ENCODE assay signal across 9 mouse cellular contexts in genomic region chr6:145823103-145823502, GRCm38 (mm10). TPM values are rescaled to one million over a fixed set of nuclear protein-coding genes. Genes with fewer than 3 reads are reported as not detected.
A peak's percentile ranks its signal among the peaks of the same experiment; 100 is the strongest.
DNase-seq lines count a peak whose midpoint lies in the region; ATAC-seq and TF ChIP-seq lines count a peak whose summit lies in the region.
"Had no signal": no experiment of that assay in that cellular context is flagged by ENCODE, and none has a peak within 500 bp of the region (broad histone marks: within the 10 kb centered on the region; RNA-seq: fewer than 3 reads in every experiment).

No protein-coding gene starts in this region.

- TF ChIP-seq CTCF in heart, postnatal 0 days (IDR thresholded peaks at IDR 0.05; ENCODE audit: low read depth) = no peak
- no peak for TF ChIP-seq CTCF in lung, embryonic 14.5 days (IDR thresholded peaks at IDR 0.05; ENCODE audit: low read depth)

- peaks cover 3% of the 10 kb centered on the region; the same call in 1 of the 2 replicates for H3K4me1 ChIP-seq in heart, postnatal 0 days (ENCODE audit: control insufficient read depth, insufficient read depth)
- peaks cover 19% of the 10 kb centered on the region for H3K4me1 ChIP-seq in hindbrain, embryonic 10.5 days (replicated peaks)
- 0 out of 2 replicates have a peak, but pooled peaks cover 3% of the 10 kb centered on the region for H3K4me1 ChIP-seq in lung, embryonic 14.5 days (ENCODE audit: insufficient read depth)
- H3K4me1 ChIP-seq in neural tube, embryonic 15.5 days = no peaks in the 10 kb centered on the region

- no peak overlapping the region for H3K9ac ChIP-seq in heart, postnatal 0 days (replicated peaks; ENCODE audit: low read depth, low read length)
- no peak overlapping the region for H3K9ac ChIP-seq in lung, embryonic 14.5 days
- no peak overlapping the region for H3K9ac ChIP-seq in neural tube, embryonic 15.5 days (replicated peaks)

- H3K4me2 ChIP-seq in heart, postnatal 0 days (ENCODE audit: low read depth, low read length) = no peak overlapping the region
- no peak overlapping the region for H3K4me2 ChIP-seq in lung, embryonic 14.5 days
- no peak overlapping the region for H3K4me2 ChIP-seq in neural tube, embryonic 15.5 days

- H3K27me3 ChIP-seq in heart, postnatal 0 days (ENCODE audit: control insufficient read depth, insufficient read depth, low read length) = no peaks in the 10 kb centered on the region
- no peaks in the 10 kb centered on the region for H3K27me3 ChIP-seq in hindbrain, embryonic 10.5 days (ENCODE audit: insufficient read depth, poor library complexity, severe bottlenecking)
- no peaks in the 10 kb centered on the region for H3K27me3 ChIP-seq in lung, embryonic 14.5 days (ENCODE audit: insufficient read depth, low read length)
- H3K27me3 ChIP-seq in neural tube, embryonic 15.5 days (replicated peaks) = no peaks in the 10 kb centered on the region

- WGBS in heart, postnatal 0 days = 37% methylated on average over 6 of the region's 6 CpGs
- WGBS in hindbrain, embryonic 10.5 days = 20% methylated on average over 6 of the region's 6 CpGs
- WGBS in lung, embryonic 14.5 days = 55% methylated on average over 6 of the region's 6 CpGs
- whole genome bisulfite sequencing in neural tube, embryonic 15.5 days = 38% methylated on average over 6 of the region's 6 CpGs

- intact Hi-C loops in heart, postnatal 14 days (cut with DNase I) = loop anchor here (5.0 kb wide), 1 partner anchor 406 kb away; no protein-coding TSS in a partner anchor

- H3K27ac ChIP-seq in heart, postnatal 0 days (ENCODE audit: low read depth) = peak overlapping the region; percentile 41; the same call in 1 of the 2 replicates
- peak overlapping the region; percentile 35; the same call in 1 of the 2 replicates for H3K27ac ChIP-seq in hindbrain, embryonic 10.5 days
- H3K27ac ChIP-seq in lung, embryonic 14.5 days (ENCODE audit: low read depth) = no peak overlapping the region
- no peak overlapping the region for H3K27ac ChIP-seq in neural tube, embryonic 15.5 days (replicated peaks)

- peak; percentile 66 for ATAC-seq in heart, postnatal 0 days (ENCODE audit: insufficient read depth, low read depth)
- ATAC-seq in lung, embryonic 14.5 days (ENCODE audit: insufficient read depth) = peak; percentile 83
- ATAC-seq in neural tube, embryonic 15.5 days (ENCODE audit: low FRiP score) = peak; percentile 57; the same call in 1 of the 2 replicates

- DNase-seq in heart, postnatal 0 days (ENCODE audit: low spot score) = peak; percentile 32
- DNase-seq in heart, postnatal 14 days = no peak
- DNase-seq in hindbrain, embryonic 10.5 days (ENCODE audit: low spot score) = peak; percentile 87
- peak; percentile 44 for DNase-seq in lung, embryonic 14.5 days
- no peak for DNase-seq in spleen, postnatal 4 days (ENCODE audit: low spot score in 2 of 2)
- no peak for DNase-seq in thymus, adult 18-20 months
- DNase-seq in layer of hippocampus, postnatal 14 days (ENCODE audit: low spot score in 2 of 2) = no peak
- DNase-seq: gastrocnemius, postnatal 25 days had no signal

- H3K36me3 ChIP-seq in heart, postnatal 0 days (replicated peaks; ENCODE audit: control insufficient read depth, insufficient read depth, low read length) = peaks cover 21% of the 10 kb centered on the region
- H3K36me3 ChIP-seq in hindbrain, embryonic 10.5 days = peaks cover 3% of the 10 kb centered on the region; the same call in 1 of the 2 replicates
- peaks cover 10% of the 10 kb centered on the region; the same call in 1 of the 2 replicates for H3K36me3 ChIP-seq in lung, embryonic 14.5 days (ENCODE audit: insufficient read depth)
- H3K36me3 ChIP-seq in neural tube, embryonic 15.5 days = no peaks in the 10 kb centered on the region

- H3K9me3 ChIP-seq in heart, postnatal 0 days (replicated peaks; ENCODE audit: control insufficient read depth, low read length) = no peaks in the 10 kb centered on the region
- no peaks in the 10 kb centered on the region for H3K9me3 ChIP-seq in hindbrain, embryonic 10.5 days
- H3K9me3 ChIP-seq in lung, embryonic 14.5 days (ENCODE audit: low read depth, low read length) = no peaks in the 10 kb centered on the region
- no peaks in the 10 kb centered on the region for H3K9me3 ChIP-seq in neural tube, embryonic 15.5 days (replicated peaks)

- H3K4me3 ChIP-seq in heart, postnatal 0 days (ENCODE audit: low read depth, low read length) = no peak overlapping the region
- H3K4me3 ChIP-seq in hindbrain, embryonic 10.5 days = no peak overlapping the region
- no peak overlapping the region for H3K4me3 ChIP-seq in lung, embryonic 14.5 days (ENCODE audit: low read depth, low read length)
- H3K4me3 ChIP-seq in neural tube, embryonic 15.5 days (replicated peaks) = no peak overlapping the region

- TF ChIP-seq EP300 in heart, postnatal 0 days (IDR thresholded peaks at IDR 0.05; ENCODE audit: low read depth) = no peak

RNA-seq across cellular contexts. Expression of gene Bhlhe41, which starts 42.3 kb away (rescaled TPM):
- total RNA-seq in heart, postnatal 0 days (2014; rRNA removed; ENCODE audit: low replicate concordance) = 0.95 and 1.6 TPM in 2 replicates
- 8.7 and 9.3 TPM in 2 replicates for polyA plus RNA-seq in heart, postnatal 0 days (2015; fragmentation: Nextera tagmentation; extraction: Ambion mirVana)
- total RNA-seq in heart, postnatal 14 days (2021) = 10 to 100 TPM; 12.1 to 15.9 TPM
- polyA plus RNA-seq in hindbrain, embryonic 10.5 days (2016; fragmentation: Nextera tagmentation; extraction: Ambion mirVana) = 1.2 TPM in 2 replicates
- 0.53 and 1.1 TPM in 2 replicates for polyA plus RNA-seq in lung, embryonic 14.5 days (2014; fragmentation: Nextera tagmentation; extraction: Ambion mirVana)
- 5.6 and 6.3 TPM in 2 replicates for polyA plus RNA-seq in neural tube, embryonic 15.5 days (2015; fragmentation: Nextera tagmentation; extraction: Ambion mirVana)
- total RNA-seq in layer of hippocampus, postnatal 14 days (2021) = 10 to 100 TPM; 20.4 to 25.0 TPM

Comparison
In these comparisons a context has a peak if more than half of its experiments do, and no peak if none do; other contexts are left out.
1. DNase-seq: peak in heart, postnatal 0 days (single experiment), hindbrain, embryonic 10.5 days (single experiment) and lung, embryonic 14.5 days (single experiment); none in heart, postnatal 14 days (0 of 2), spleen, postnatal 4 days (0 of 2), thymus, adult 18-20 months (0 of 2) and layer of hippocampus, postnatal 14 days (0 of 2).
2. H3K27ac ChIP-seq: peak in heart, postnatal 0 days (single experiment) and hindbrain, embryonic 10.5 days (single experiment); none in lung, embryonic 14.5 days (single experiment) and neural tube, embryonic 15.5 days (single experiment).
3. Peak in every context shown above with its lines, with median percentiles within 50 percentile points of each other: ATAC-seq.